Mouse (Mus musculus) B cell, adult (primary cell): ENCODE measurements around the gene Cacng2. TPM values are rescaled to one million over a fixed set of nuclear protein-coding genes. Genes with fewer than 3 reads are reported as not detected.

Experiments
- total RNA-seq: library from RNA; stranded (reverse); gene quantifications from 4 replicates; pipeline ENCODE4 v1.2.4, GENCODE M21; 2023; ENCODE audit not compliant: inconsistent age

Gene Cacng2
- total RNA-seq, result not detected in 4 replicates

DNA sequence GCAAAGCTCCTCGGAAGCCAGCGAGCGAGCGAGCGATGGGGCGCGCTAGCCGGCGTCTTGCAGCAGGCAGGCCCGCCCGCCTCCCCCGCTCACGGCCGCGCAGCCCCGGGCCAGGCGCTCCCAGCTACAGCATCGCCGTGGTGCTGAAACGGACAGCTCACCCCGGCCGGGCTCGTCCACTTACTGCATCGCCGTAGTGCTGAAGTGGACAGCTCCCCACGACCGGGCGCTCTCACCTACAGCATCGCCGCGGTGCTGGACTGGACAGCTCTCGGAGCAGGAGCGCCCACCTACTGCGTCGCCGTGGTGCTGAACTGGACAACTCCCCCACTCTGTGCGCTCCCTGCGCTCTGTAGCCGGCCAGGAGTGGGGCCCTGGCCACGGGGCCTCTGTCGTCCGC, at the start of gene Cacng2:
TSS of gene Cacng2 (minus strand) at position 325 of the 400 bp plus-strand sequence.

GRCm38 (mm10) chr15:77970470-77971292, 149.1 kb downstream of the Cacng2 start, which contains the start of gene Eif3d:
Eif3d (minus strand) TSS chr15:77970813.

GRCm38 (mm10) chr15:77956404-77956901, 163.4 kb downstream of the Cacng2 start, which contains the start of gene Foxred2:
Foxred2 (minus strand) TSS chr15:77956722.

Other genes with a start within 250 kb of the Cacng2 start
- gene Txn2, start 191.0 kb downstream of the Cacng2 start, total RNA-seq, result 77.4 to 94.7 TPM (median 83.7 TPM) in 4 replicates
- 8.8 to 10.2 TPM (median 9.5 TPM) in 4 replicates for gene Foxred2, start 163.3 kb downstream of the Cacng2 start, total RNA-seq
- gene Eif3d, start 149.2 kb downstream of the Cacng2 start, total RNA-seq, result 157 to 171 TPM (median 161 TPM) in 4 replicates
- 38.3 to 40.6 TPM (median 39.6 TPM) in 4 replicates for gene Ift27, start 54.1 kb upstream of the Cacng2 start, total RNA-seq
- gene Pvalb, start 86.4 kb upstream of the Cacng2 start, total RNA-seq, result not detected in 4 replicates
- 273 to 314 TPM (median 305 TPM) in 4 replicates for gene Ncf4, start 124.8 kb upstream of the Cacng2 start, total RNA-seq
- 0.42 to 1.9 TPM (median 0.95 TPM) in 4 replicates for gene Csf2rb2, start 185.7 kb upstream of the Cacng2 start, total RNA-seq
- 24.3 to 48.8 TPM (median 30.5 TPM) in 4 replicates for gene Csf2rb, start 205.7 kb upstream of the Cacng2 start, total RNA-seq